Mouse (Mus musculus) MEL (cell line): ENCODE data around the gene Defb20.

Experiments
- CTCF ChIP-seq, 3 experiments: IDR thresholded peaks in 2 of 3; conservative IDR thresholded peaks in 1 of 3; 2 replicates each; pipeline ENCODE4 v1.5.1; 2011 to 2012; ENCODE audit warnings: low read length in 3 of 3, low read depth in 2 of 3, mild to moderate bottlenecking in 2 of 3, improper control_type of control experiment in 1 of 3, inconsistent platforms in 1 of 3, mixed read lengths in 1 of 3, moderate library complexity in 1 of 3; ENCODE audit not compliant: control insufficient read depth in 1 of 3, insufficient read depth in 1 of 3, poor library complexity in 1 of 3, severe bottlenecking in 1 of 3
- EP300 ChIP-seq, 2 experiments: IDR thresholded peaks; 2 replicates each; pipeline ENCODE4 v1.6.1; 2011; ENCODE audit warnings: improper control_type of control experiment in 2 of 2, low read length in 2 of 2, low read depth in 1 of 2, mild to moderate bottlenecking in 1 of 2
- ETS1 ChIP-seq: IDR thresholded peaks from 2 replicates; pipeline ENCODE4 v1.6.1; 2012; ENCODE audit warnings: low read depth, mild to moderate bottlenecking, inconsistent platforms, low read length, improper control_type of control experiment, moderate library complexity
- KAT2A ChIP-seq: conservative IDR thresholded peaks from 2 replicates; pipeline ENCODE4 v1.6.1; 2012; ENCODE audit warnings: low read depth, low read length, improper control_type of control experiment, inconsistent platforms
- MYB ChIP-seq: IDR thresholded peaks from 2 replicates; pipeline ENCODE4 v1.6.1; 2011; ENCODE audit warnings: mild to moderate bottlenecking, low read depth, low read length, improper control_type of control experiment
- NRF1 ChIP-seq: IDR thresholded peaks from 2 replicates; pipeline ENCODE4 v1.6.1; 2014; ENCODE audit warnings: low read depth, mild to moderate bottlenecking, inconsistent platforms, low read length, improper control_type of control experiment, moderate library complexity; ENCODE audit not compliant: poor library complexity, insufficient read depth, severe bottlenecking
- POLR2A ChIP-seq, 2 experiments: IDR thresholded peaks; 2 replicates each; pipeline ENCODE4 v1.6.1; 2011 to 2012; ENCODE audit warnings: low read length in 2 of 2, mild to moderate bottlenecking in 2 of 2, control low read depth in 1 of 2, improper control_type of control experiment in 1 of 2, low read depth in 1 of 2, moderate library complexity in 1 of 2; ENCODE audit not compliant: control insufficient read depth in 1 of 2, insufficient read depth in 1 of 2, poor library complexity in 1 of 2
- TBP ChIP-seq: IDR thresholded peaks from 2 replicates; pipeline ENCODE4 v1.8.0; 2011; ENCODE audit warnings: low read depth, low read length, improper control_type of control experiment
- TCF12 ChIP-seq: IDR thresholded peaks from 2 replicates; pipeline ENCODE4 v1.6.1; 2014; ENCODE audit warnings: low read depth, mild to moderate bottlenecking, inconsistent platforms, low read length, improper control_type of control experiment, moderate library complexity
- USF1 ChIP-seq: IDR thresholded peaks from 2 replicates; pipeline ENCODE4 v1.6.1; 2014; ENCODE audit warnings: low read depth, mild to moderate bottlenecking, inconsistent platforms, low read length, improper control_type of control experiment, moderate library complexity
- USF2 ChIP-seq, 2 experiments: IDR thresholded peaks; 2 replicates each; pipeline ENCODE4 v1.6.1; 2011 to 2012; ENCODE audit warnings: improper control_type of control experiment in 2 of 2, low read length in 2 of 2, borderline replicate concordance in 1 of 2, inconsistent platforms in 1 of 2, low read depth in 1 of 2, mild to moderate bottlenecking in 1 of 2; ENCODE audit not compliant: insufficient read depth in 1 of 2

DNA sequence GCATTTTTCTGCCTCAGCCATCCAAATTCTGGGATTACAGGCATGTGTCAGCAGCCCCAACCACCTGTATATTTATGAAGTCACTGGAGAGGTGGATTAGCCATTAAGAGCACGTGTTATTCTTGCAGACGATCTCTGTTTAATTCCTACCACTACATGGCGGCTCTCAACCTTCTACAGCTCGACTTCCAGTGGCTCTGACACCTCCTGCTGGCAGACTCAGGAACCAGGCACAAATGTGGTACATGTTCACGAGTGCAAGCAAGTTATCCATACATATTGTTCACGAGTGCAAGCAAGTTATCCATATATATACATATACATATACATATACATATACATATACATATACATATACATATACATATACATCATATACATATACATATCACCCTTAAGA lies 16.3 kb downstream of the Defb20 start:
- TF ChIP-seq CTCF (IDR thresholded peaks at IDR 0.05 in 2 of 3, conservative IDR thresholded peaks at IDR 0.05 in 1 of 3; ENCODE audit: control insufficient read depth in 1 of 3, insufficient read depth in 1 of 3, low read depth in 2 of 3, low read length in 3 of 3, poor library complexity in 1 of 3, severe bottlenecking in 1 of 3) (peak in 2 of 3 experiments; percentile 8 to 32; a peak in 2 of 6 replicates), EP300 (IDR thresholded peaks at IDR 0.05; ENCODE audit: low read depth in 1 of 2, low read length in 2 of 2) (no peak), MYB (no peak), USF1 (no peak), POLR2A (IDR thresholded peaks at IDR 0.05; ENCODE audit: control insufficient read depth in 1 of 2, insufficient read depth in 1 of 2, low read depth in 1 of 2, low read length in 2 of 2, poor library complexity in 1 of 2) (no peak), TCF12 (no peak), USF2 (IDR thresholded peaks at IDR 0.05; ENCODE audit: borderline replicate concordance in 1 of 2, insufficient read depth in 1 of 2, low read depth in 1 of 2, low read length in 2 of 2) (no peak), ETS1 (no peak), NRF1 (no peak), TBP (no peak), KAT2A (no peak)
